Mouse (Mus musculus) CH12.LX (cell line): ENCODE data around the gene Shc2. TPM values are rescaled to one million over a fixed set of nuclear protein-coding genes. Genes with fewer than 3 reads are reported as not detected.

ENCODE experiments used
- DNase-seq: peaks from one replicate; pipeline ENCODE4 v3.0.0-alpha.2; 2013; ENCODE audit errors: extremely low read depth
- H3K27ac ChIP-seq: 2 replicates; pipeline ENCODE4 v1.5.1; 2012; ENCODE audit warnings: low read depth, mild to moderate bottlenecking, control low read depth, moderate library complexity; ENCODE audit not compliant: insufficient read depth
- H3K27me3 ChIP-seq: replicated peaks from 2 replicates; pipeline ENCODE3; 2012; ENCODE audit warnings: inconsistent platforms
- H3K36me3 ChIP-seq, 2 experiments: replicated peaks in 1 of 2; 2 replicates each; pipeline versions ENCODE3 to v1.6.1; 2012; ENCODE audit warnings: inconsistent platforms in 1 of 2, low read length in 1 of 2, mild to moderate bottlenecking in 1 of 2, mixed read lengths in 1 of 2, moderate library complexity in 1 of 2; ENCODE audit not compliant: control insufficient read depth in 1 of 2, insufficient read depth in 1 of 2
- H3K4me1 ChIP-seq, 2 experiments: 2 replicates each; pipeline ENCODE4 v1.6.1; 2012; ENCODE audit warnings: inconsistent platforms in 1 of 2, moderate library complexity in 1 of 2; ENCODE audit not compliant: insufficient read depth in 2 of 2, control insufficient read depth in 1 of 2
- H3K4me2 ChIP-seq: 2 replicates; pipeline ENCODE4 v1.6.1; 2012; ENCODE audit warnings: low read depth, mild to moderate bottlenecking, control low read depth; ENCODE audit not compliant: poor library complexity, insufficient read depth, severe bottlenecking
- H3K4me3 ChIP-seq, 3 experiments: fragments of 150-350 bp in 1 of 3; sonication (generic) in 1 of 3; replicated peaks in 1 of 3; 2 replicates each; pipeline versions ENCODE3 to v1.5.1; 2011 to 2012; ENCODE audit warnings: low read depth in 2 of 3, low read length in 2 of 3, mild to moderate bottlenecking in 2 of 3, moderate library complexity in 2 of 3, control low read depth in 1 of 3, improper control_type of control experiment in 1 of 3, inconsistent platforms in 1 of 3, mixed read lengths in 1 of 3; ENCODE audit not compliant: poor library complexity in 1 of 3
- H3K79me2 ChIP-seq: replicated peaks from 2 replicates; pipeline ENCODE4 v1.6.1; 2012; ENCODE audit warnings: mild to moderate bottlenecking, moderate library complexity; ENCODE audit not compliant: control insufficient read depth, poor library complexity, insufficient read depth, severe bottlenecking; ENCODE audit errors: extremely low read depth
- H3K9ac ChIP-seq: 2 replicates; pipeline ENCODE4 v1.6.1; 2012; ENCODE audit warnings: low read depth, mild to moderate bottlenecking, control low read depth, moderate library complexity; ENCODE audit not compliant: insufficient read depth
- H3K9me3 ChIP-seq: replicated peaks from 2 replicates; pipeline ENCODE3; 2012; ENCODE audit warnings: low read length, inconsistent platforms, mixed read lengths
- CTCF ChIP-seq, 2 experiments: IDR thresholded peaks in 1 of 2; conservative IDR thresholded peaks in 1 of 2; 2 replicates each; pipeline ENCODE4 v1.5.1; 2011 to 2012; ENCODE audit warnings: low read depth in 2 of 2, low read length in 2 of 2, improper control_type of control experiment in 1 of 2, inconsistent platforms in 1 of 2, mild to moderate bottlenecking in 1 of 2, moderate library complexity in 1 of 2
- EP300 ChIP-seq: IDR thresholded peaks from 2 replicates; pipeline ENCODE4 v1.6.1; 2011; ENCODE audit warnings: low read length, improper control_type of control experiment
- ETS1 ChIP-seq: conservative IDR thresholded peaks from 2 replicates; pipeline ENCODE4 v1.6.1; 2012; ENCODE audit warnings: low read depth, mild to moderate bottlenecking, inconsistent platforms, low read length, improper control_type of control experiment, moderate library complexity
- GABPA ChIP-seq: IDR thresholded peaks from 2 replicates; pipeline ENCODE4 v1.6.1; 2012; ENCODE audit warnings: low read depth, low read length, improper control_type of control experiment, inconsistent platforms; ENCODE audit not compliant: insufficient replicate concordance
- IRF4 ChIP-seq: IDR thresholded peaks from 2 replicates; pipeline ENCODE4 v1.6.1; 2014; ENCODE audit warnings: low read depth, mild to moderate bottlenecking, inconsistent platforms, low read length, improper control_type of control experiment
- JUN ChIP-seq: IDR thresholded peaks from 2 replicates; pipeline ENCODE4 v1.6.1; 2011; ENCODE audit warnings: low read depth, mild to moderate bottlenecking, low read length, improper control_type of control experiment, moderate library complexity; ENCODE audit not compliant: insufficient read depth
- MAX ChIP-seq: IDR thresholded peaks from 2 replicates; pipeline ENCODE4 v1.6.1; 2011; ENCODE audit warnings: low read length, improper control_type of control experiment
- MEF2A ChIP-seq: IDR thresholded peaks from 2 replicates; pipeline ENCODE4 v1.6.1; 2014; ENCODE audit warnings: low read depth, mild to moderate bottlenecking, inconsistent platforms, low read length, improper control_type of control experiment, borderline replicate concordance
- NELFE ChIP-seq: IDR thresholded peaks from 2 replicates; pipeline ENCODE4 v1.6.1; 2011; ENCODE audit warnings: low read depth, low read length, improper control_type of control experiment
- POLR2A ChIP-seq: IDR thresholded peaks from 2 replicates; pipeline ENCODE4 v1.6.1; 2011; ENCODE audit warnings: low read depth, mild to moderate bottlenecking, improper control_type of control experiment, low read length
- RAD21 ChIP-seq: IDR thresholded peaks from 2 replicates; pipeline ENCODE4 v1.6.1; 2011; ENCODE audit warnings: low read depth, mild to moderate bottlenecking, low read length, improper control_type of control experiment, moderate library complexity
- SIN3A ChIP-seq: IDR thresholded peaks from 2 replicates; pipeline ENCODE4 v1.6.1; 2012; ENCODE audit warnings: low read length, improper control_type of control experiment, inconsistent platforms
- SMC3 ChIP-seq: IDR thresholded peaks from 2 replicates; pipeline ENCODE4 v1.6.1; 2011; ENCODE audit warnings: low read depth, low read length, improper control_type of control experiment
- USF1 ChIP-seq: IDR thresholded peaks from 2 replicates; pipeline ENCODE4 v1.6.1; 2014; ENCODE audit warnings: low read depth, mild to moderate bottlenecking, inconsistent platforms, low read length, improper control_type of control experiment
- ZC3H11A ChIP-seq: IDR thresholded peaks from 2 replicates; pipeline ENCODE4 v1.6.1; 2012; ENCODE audit warnings: low read depth, mild to moderate bottlenecking, inconsistent platforms, low read length, improper control_type of control experiment
- ZNF384 ChIP-seq: IDR thresholded peaks from 2 replicates; pipeline ENCODE4 v1.6.1; 2012; ENCODE audit warnings: low read depth, low read length, improper control_type of control experiment, inconsistent platforms
- dilution Hi-C: fragments of 300-500 bp; cut with MboI; formaldehyde crosslinking; loops from 2 replicates; pipeline ENCODE4 v1.14.3; 2020; ENCODE audit warnings: low sequenced_read_pairs; ENCODE audit not compliant: extremely low pct_unique_long_range_greater_than_20kb, extremely low pct_ligation_motif_present
- in situ Hi-C: fragments of 300-500 bp; cut with MboI; formaldehyde crosslinking; loops from 3 replicates; pipeline ENCODE4 v1.14.3; 2019; ENCODE audit warnings: low sequenced_read_pairs, low pct_ligation_motif_present, low pct_unique_long_range_greater_than_20kb, mixed read lengths
- polyA plus RNA-seq: library from polyadenylated mRNA; unstranded; fragments of >175 nt; gene quantifications from 2 replicates; pipeline ENCODE4 v1.2.1, GENCODE M21; 2012; ENCODE audit warnings: low read depth; ENCODE audit not compliant: insufficient read length
- total RNA-seq, 2 experiments: library from RNA; depleted of rRNA; stranded (reverse); fragments of 300-350 nt in 1 of 2; fragments of >200 nt in 1 of 2; gene quantifications; 2 replicates each; pipeline ENCODE4 v1.2.3; 2012 to 2014

Shc2 gene
- total and polyA plus RNA-seq, 3 experiments, result not detected

- DNase-seq, result peak; percentile 41
- no peaks in the 10 kb centered on the region for H3K79me2 ChIP-seq
- H3K4me2 ChIP-seq, result no peak overlapping the region
- H3K4me3 ChIP-seq, result no peak overlapping the region
- H3K4me1 ChIP-seq, result peaks cover 17 to 30% of the 10 kb centered on the region in 2 experiments
- peaks cover 21% of the 10 kb centered on the region for H3K27me3 ChIP-seq
- no peak overlapping the region for H3K9ac ChIP-seq
- TF ChIP-seq CTCF (conservative IDR thresholded peaks at IDR 0.05 in 1 of 2, IDR thresholded peaks at IDR 0.05 in 1 of 2; ENCODE audit: low read depth in 2 of 2, low read length in 2 of 2) (peak; percentile 31 to 62), POLR2A (no peak)
- in situ Hi-C loops (no loop called here), dilution Hi-C loops (no loop called here)
- H3K36me3 ChIP-seq, result no peaks in the 10 kb centered on the region
- no peak overlapping the region for H3K27ac ChIP-seq
- no peaks in the 10 kb centered on the region for H3K9me3 ChIP-seq
Observed at GRCm38 (mm10) chr10:79660298-79660697, 22.6 kb upstream of the Shc2 start.

GRCm38 (mm10) chr10:79658829-79659228, 21.1 kb upstream of the Shc2 start:
- dilution Hi-C loops (no loop called here), in situ Hi-C loops (no loop called here)
- DNase-seq, result peak; percentile 52
- no peak overlapping the region for H3K4me2 ChIP-seq
- H3K27ac ChIP-seq, result no peak overlapping the region
- peaks cover 35% of the 10 kb centered on the region for H3K27me3 ChIP-seq
- TF ChIP-seq ZC3H11A (0 out of 2 replicates have a peak, but pooled peaks have one; percentile 2), SMC3 (peak; percentile 75), MAX (no peak), POLR2A (no peak), ETS1 (no peak), CTCF (conservative IDR thresholded peaks at IDR 0.05 in 1 of 2, IDR thresholded peaks at IDR 0.05 in 1 of 2; ENCODE audit: low read depth in 2 of 2, low read length in 2 of 2) (peak; percentile 37 to 86; a peak in 2 of 4 replicates), RAD21 (peak; percentile 78), SIN3A (no peak), NELFE (peak; percentile 17; the same call in 1 of the 2 replicates)
- H3K79me2 ChIP-seq, result no peaks in the 10 kb centered on the region
- no peaks in the 10 kb centered on the region for H3K36me3 ChIP-seq
- H3K4me3 ChIP-seq, result no peak overlapping the region
- H3K4me1 ChIP-seq, result peaks cover 10 to 28% of the 10 kb centered on the region in 2 experiments
- H3K9me3 ChIP-seq, result no peaks in the 10 kb centered on the region
- no peak overlapping the region for H3K9ac ChIP-seq

GRCm38 (mm10) chr10:79654946-79655395, 17.3 kb upstream of the Shc2 start:
- in situ Hi-C loops (no loop called here), dilution Hi-C loops (no loop called here)
- H3K36me3 ChIP-seq, result no peaks in the 10 kb centered on the region
- no peak overlapping the region for H3K9ac ChIP-seq
- no peak for TF ChIP-seq JUN
- TF ChIP-seq GABPA, result no peak
- TF ChIP-seq MEF2A, result no peak
- TF ChIP-seq ZNF384, result no peak
- TF ChIP-seq EP300, result no peak
- no peak for TF ChIP-seq NELFE
- TF ChIP-seq CTCF (conservative IDR thresholded peaks at IDR 0.05 in 1 of 2, IDR thresholded peaks at IDR 0.05 in 1 of 2; ENCODE audit: low read depth in 2 of 2, low read length in 2 of 2), result no peak
- TF ChIP-seq MAX, result no peak
- TF ChIP-seq SIN3A, result no peak
- TF ChIP-seq IRF4, result no peak
- no peak for TF ChIP-seq USF1
- H3K27ac ChIP-seq, result no peak overlapping the region
- H3K9me3 ChIP-seq, result peaks cover 4% of the 10 kb centered on the region
- H3K27me3 ChIP-seq, result peaks cover 62% of the 10 kb centered on the region
- peaks cover 0 to 3% of the 10 kb centered on the region in 2 experiments; a peak in 1 of 4 replicates for H3K4me1 ChIP-seq
- no peak for DNase-seq
- no peak overlapping the region for H3K4me2 ChIP-seq
- no peak overlapping the region for H3K4me3 ChIP-seq
- H3K79me2 ChIP-seq, result no peaks in the 10 kb centered on the region
